Mouse (Mus musculus) heart, adult 2 months (tissue): ENCODE data around the gene Ndufa6.
"Not testable (repeated sequence)": the region's sequence is repeated elsewhere in the genome, so short reads cannot be mapped to it uniquely, and the experiment has no call there.

Experiments
- CTCF ChIP-seq: fragments of 200-600 bp; IDR thresholded peaks from 2 replicates; pipeline ENCODE4 v1.8.1; 2022; ENCODE audit warnings: antibody characterized with exemption, mild to moderate bottlenecking, moderate library complexity
- POLR2A ChIP-seq: fragments of 200-500 bp; IDR thresholded peaks from 2 replicates; pipeline ENCODE4 v1.6.1; 2011; ENCODE audit warnings: mild to moderate bottlenecking, low read depth, low read length, control low read depth; ENCODE audit not compliant: insufficient read depth

DNA sequence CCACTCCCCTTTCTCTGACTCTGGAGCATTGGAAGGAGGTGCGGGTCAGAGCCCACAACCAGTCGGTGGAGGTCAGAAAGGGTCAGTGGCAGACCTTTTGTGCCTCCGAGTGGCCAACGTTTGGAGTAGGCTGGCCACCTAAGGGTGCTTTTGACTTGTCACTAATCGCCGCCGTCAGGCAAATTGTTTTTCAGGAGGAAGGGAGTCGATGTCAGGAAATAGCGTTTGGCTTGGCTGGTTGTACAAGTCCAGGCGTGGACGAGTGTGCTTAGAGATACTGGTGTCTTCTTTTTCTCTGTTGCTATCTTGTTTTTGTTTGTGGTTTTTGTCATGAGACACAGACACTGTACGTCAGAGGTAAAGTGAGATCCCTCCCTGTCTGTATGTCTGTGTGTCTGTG, 9.7 kb upstream of the Ndufa6 start:
- not testable (repeated sequence) for TF ChIP-seq CTCF, POLR2A
